Mouse (Mus musculus): Measurements from ENCODE around the gene Dok7. TPM values are rescaled to one million over a fixed set of nuclear protein-coding genes. Genes with fewer than 3 reads are reported as not detected.

Gene Dok7
- polyA plus RNA-seq, 1 experiment, result not detected

DNA sequence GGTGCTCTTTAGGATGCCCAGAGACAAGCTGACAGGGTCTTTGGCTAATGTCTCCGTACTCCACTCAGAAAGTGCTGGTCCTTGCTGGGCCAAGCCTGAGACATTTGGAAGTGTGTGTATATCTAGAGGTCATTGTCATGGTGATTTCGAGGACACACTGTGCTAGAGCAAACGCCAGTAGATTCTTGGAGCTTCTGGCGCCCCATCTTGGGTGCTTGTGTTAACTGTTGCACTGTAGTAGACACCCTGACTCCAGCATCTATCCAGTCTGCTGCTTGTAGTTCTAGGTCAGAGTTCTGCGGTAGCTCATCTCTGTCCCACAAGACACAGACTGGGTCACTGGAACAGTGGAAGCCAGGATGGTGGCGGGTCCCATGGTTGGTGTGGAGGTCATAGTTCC lies 15.3 kb downstream of the Dok7 start:
- H3K4me1 ChIP-seq (ENCODE audit: control insufficient read depth), result no peaks in the 10 kb centered on the region
- H3K4me3 ChIP-seq (replicated peaks), result no peak overlapping the region
- no peaks in the 10 kb centered on the region for H3K9me3 ChIP-seq (ENCODE audit: control insufficient read depth, low read length)
- no peaks in the 10 kb centered on the region; the same call in 1 of the 2 replicates for H3K27me3 ChIP-seq (ENCODE audit: control insufficient read depth)
- TF ChIP-seq GATA1 (IDR thresholded peaks at IDR 0.05; ENCODE audit: low read length) (no peak), TAL1 (IDR thresholded peaks at IDR 0.05; ENCODE audit: low read length) (no peak)
- no peaks in the 10 kb centered on the region for H3K36me3 ChIP-seq (ENCODE audit: control insufficient read depth)

- no peaks in the 10 kb centered on the region for H3K9me3 ChIP-seq (ENCODE audit: control insufficient read depth, low read length)
- H3K36me3 ChIP-seq (ENCODE audit: control insufficient read depth), result no peaks in the 10 kb centered on the region
- no peaks in the 10 kb centered on the region for H3K4me1 ChIP-seq (ENCODE audit: control insufficient read depth)
- H3K27me3 ChIP-seq (ENCODE audit: control insufficient read depth), result no peaks in the 10 kb centered on the region; the same call in none of the 2 replicates
- no peak overlapping the region for H3K4me3 ChIP-seq (replicated peaks)
- TF ChIP-seq TAL1 (IDR thresholded peaks at IDR 0.05; ENCODE audit: low read length) (no peak), GATA1 (IDR thresholded peaks at IDR 0.05; ENCODE audit: low read length) (no peak)
Measured at GRCm38 (mm10) chr5:35073235-35073634, 16.7 kb downstream of the Dok7 start.

GRCm38 (mm10) chr5:35073992-35074391 lies 17.4 kb downstream of the Dok7 start:
- Histone ChIP-seq H3K9me3 (ENCODE audit: control insufficient read depth, low read length) (no peaks in the 10 kb centered on the region), H3K36me3 (ENCODE audit: control insufficient read depth) (no peaks in the 10 kb centered on the region), H3K4me3 (replicated peaks) (no peak overlapping the region), H3K27me3 (ENCODE audit: control insufficient read depth) (peaks cover 5% of the 10 kb centered on the region), H3K4me1 (ENCODE audit: control insufficient read depth) (no peaks in the 10 kb centered on the region)
- TF ChIP-seq TAL1 (IDR thresholded peaks at IDR 0.05; ENCODE audit: low read length) (no peak), GATA1 (IDR thresholded peaks at IDR 0.05; ENCODE audit: low read length) (no peak)

DNA sequence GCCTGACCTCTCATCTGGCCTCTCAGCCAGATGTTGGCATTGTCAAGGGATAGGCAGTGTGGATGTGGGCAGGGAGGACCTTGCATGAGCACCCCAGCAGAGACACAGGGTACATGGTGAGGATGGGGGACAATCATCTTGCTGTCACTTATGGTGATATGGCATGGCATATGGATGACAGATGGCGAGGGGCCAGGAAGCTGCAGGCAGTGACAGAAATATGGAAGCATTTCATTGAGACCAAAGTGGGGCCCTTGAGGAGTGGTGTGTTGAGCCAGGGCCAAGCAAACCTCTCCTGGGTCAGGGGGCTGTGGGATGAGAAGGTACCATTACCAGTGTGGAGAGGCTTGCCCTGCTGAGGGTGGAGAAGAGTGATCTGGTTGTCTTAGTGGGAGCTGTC lies 19.8 kb downstream of the Dok7 start:
- Histone ChIP-seq H3K36me3 (ENCODE audit: control insufficient read depth) (no peaks in the 10 kb centered on the region), H3K27me3 (ENCODE audit: control insufficient read depth) (peaks cover 14% of the 10 kb centered on the region), H3K9me3 (ENCODE audit: control insufficient read depth, low read length) (no peaks in the 10 kb centered on the region), H3K4me1 (ENCODE audit: control insufficient read depth) (no peaks in the 10 kb centered on the region), H3K4me3 (replicated peaks) (no peak overlapping the region)
- TF ChIP-seq GATA1 (IDR thresholded peaks at IDR 0.05; ENCODE audit: low read length), result no peak
- TF ChIP-seq TAL1 (IDR thresholded peaks at IDR 0.05; ENCODE audit: low read length), result no peak

DNA sequence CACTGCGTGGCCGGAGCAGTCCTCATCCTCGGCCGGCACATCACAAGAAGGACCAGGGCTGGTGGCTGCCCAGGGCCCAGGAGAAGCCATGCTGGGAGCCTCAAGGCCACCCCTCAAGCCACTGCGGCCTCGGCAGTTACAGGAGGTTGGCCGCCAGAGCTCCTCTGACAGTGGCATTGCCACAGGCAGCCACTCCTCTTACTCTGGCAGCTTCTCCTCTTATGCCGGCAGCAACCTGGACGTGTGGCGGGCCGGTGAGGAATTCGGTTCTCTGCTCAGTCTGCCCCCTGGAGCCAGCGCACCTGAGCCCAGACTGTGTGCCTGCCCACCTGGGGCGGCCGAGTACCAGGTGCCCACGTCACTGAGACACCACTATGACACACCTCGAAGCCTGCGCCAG lies 22.5 kb downstream of the Dok7 start:
- no peak overlapping the region for H3K4me3 ChIP-seq (replicated peaks)
- H3K36me3 ChIP-seq (ENCODE audit: control insufficient read depth), result no peaks in the 10 kb centered on the region
- H3K9me3 ChIP-seq (ENCODE audit: control insufficient read depth, low read length), result no peaks in the 10 kb centered on the region
- H3K4me1 ChIP-seq (ENCODE audit: control insufficient read depth), result no peaks in the 10 kb centered on the region
- H3K27me3 ChIP-seq (ENCODE audit: control insufficient read depth), result peaks cover 14% of the 10 kb centered on the region
- TF ChIP-seq TAL1 (IDR thresholded peaks at IDR 0.05; ENCODE audit: low read length), result no peak
- no peak for TF ChIP-seq GATA1 (IDR thresholded peaks at IDR 0.05; ENCODE audit: low read length)

DNA sequence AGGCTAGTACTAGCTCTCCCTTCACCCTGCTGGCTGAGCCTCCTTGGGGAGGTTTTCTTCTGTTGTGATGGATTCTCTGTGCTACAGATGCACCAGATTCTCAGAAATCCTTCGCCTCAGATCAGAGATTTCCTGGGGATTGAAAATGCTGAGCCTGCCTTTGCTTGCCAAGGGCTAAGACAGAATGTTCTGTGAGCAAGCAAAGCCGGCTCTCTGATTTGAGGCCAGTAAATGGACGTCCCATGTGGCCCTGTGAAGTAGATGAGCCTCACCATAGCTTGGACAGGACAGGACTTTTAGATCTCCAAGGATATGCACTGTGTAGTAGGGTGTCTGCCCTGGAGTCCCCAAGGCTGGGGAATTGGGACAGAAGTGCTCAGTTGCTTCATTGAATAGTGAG lies 28.3 kb downstream of the Dok7 start:
- Histone ChIP-seq H3K27me3 (ENCODE audit: control insufficient read depth) (peaks cover under 1% of the 10 kb centered on the region; the same call in 1 of the 2 replicates), H3K36me3 (ENCODE audit: control insufficient read depth) (peaks cover 3% of the 10 kb centered on the region), H3K9me3 (ENCODE audit: control insufficient read depth, low read length) (no peaks in the 10 kb centered on the region), H3K4me1 (ENCODE audit: control insufficient read depth) (peaks cover 7% of the 10 kb centered on the region), H3K4me3 (replicated peaks) (no peak overlapping the region)
- TF ChIP-seq GATA1 (IDR thresholded peaks at IDR 0.05; ENCODE audit: low read length), result no peak
- no peak for TF ChIP-seq TAL1 (IDR thresholded peaks at IDR 0.05; ENCODE audit: low read length)

DNA sequence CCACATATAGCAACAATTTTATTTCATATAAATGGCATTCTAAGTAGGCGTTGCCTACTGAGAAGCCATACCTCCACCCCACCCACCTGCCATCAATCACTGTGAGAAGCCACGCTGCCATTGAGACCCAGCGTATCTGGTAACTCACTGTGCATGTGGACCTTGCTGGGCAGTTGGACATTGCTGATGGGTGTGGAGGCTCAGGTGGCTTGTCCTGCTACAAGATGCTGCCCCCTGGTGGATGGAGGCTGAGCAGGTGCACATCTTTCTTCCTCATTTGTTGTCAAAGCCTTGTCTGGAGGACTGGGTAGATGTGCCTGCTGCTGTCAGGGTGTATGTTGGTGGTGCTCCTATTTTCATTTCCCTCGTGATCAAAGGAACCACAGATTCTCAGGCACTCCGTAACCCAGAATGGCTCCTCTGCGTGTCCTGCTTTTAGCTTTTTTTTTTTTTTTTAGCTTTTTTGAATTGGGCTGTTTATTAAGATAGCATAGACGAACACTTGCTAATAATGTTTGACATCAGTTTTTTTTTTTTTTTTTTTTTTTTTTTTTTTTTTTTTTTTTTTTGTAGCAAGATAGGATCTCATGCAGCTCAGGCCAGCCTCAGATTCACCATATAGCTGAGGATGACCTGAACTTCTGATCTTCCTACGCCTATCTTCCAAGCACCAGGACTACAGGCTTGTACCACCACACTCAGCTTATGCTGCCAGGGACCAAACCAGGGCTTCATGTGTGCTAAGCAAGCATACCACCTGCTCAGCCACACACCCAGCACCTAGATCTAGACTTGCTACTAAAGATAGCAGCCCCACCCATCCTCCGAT lies 32.4 kb downstream of the Dok7 start:
- Histone ChIP-seq H3K36me3 (ENCODE audit: control insufficient read depth) (peaks cover 37% of the 10 kb centered on the region), H3K9me3 (ENCODE audit: control insufficient read depth, low read length) (no peaks in the 10 kb centered on the region), H3K4me1 (ENCODE audit: control insufficient read depth) (peaks cover 7% of the 10 kb centered on the region), H3K27me3 (ENCODE audit: control insufficient read depth) (no peaks in the 10 kb centered on the region), H3K4me3 (replicated peaks) (no peak overlapping the region)
- TF ChIP-seq GATA1 (IDR thresholded peaks at IDR 0.05; ENCODE audit: low read length) (no peak), TAL1 (IDR thresholded peaks at IDR 0.05; ENCODE audit: low read length) (no peak)

- H3K9me3 ChIP-seq (ENCODE audit: control insufficient read depth, low read length), result no peaks in the 10 kb centered on the region
- H3K4me3 ChIP-seq (replicated peaks), result no peak overlapping the region
- peaks cover 41% of the 10 kb centered on the region for H3K36me3 ChIP-seq (ENCODE audit: control insufficient read depth)
- peaks cover 7% of the 10 kb centered on the region for H3K4me1 ChIP-seq (ENCODE audit: control insufficient read depth)
- no peaks in the 10 kb centered on the region for H3K27me3 ChIP-seq (ENCODE audit: control insufficient read depth)
- TF ChIP-seq GATA1 (IDR thresholded peaks at IDR 0.05; ENCODE audit: low read length) (no peak), TAL1 (IDR thresholded peaks at IDR 0.05; ENCODE audit: low read length) (no peak)
Measured at GRCm38 (mm10) chr5:35089614-35089963, 33.0 kb downstream of the Dok7 start.

DNA sequence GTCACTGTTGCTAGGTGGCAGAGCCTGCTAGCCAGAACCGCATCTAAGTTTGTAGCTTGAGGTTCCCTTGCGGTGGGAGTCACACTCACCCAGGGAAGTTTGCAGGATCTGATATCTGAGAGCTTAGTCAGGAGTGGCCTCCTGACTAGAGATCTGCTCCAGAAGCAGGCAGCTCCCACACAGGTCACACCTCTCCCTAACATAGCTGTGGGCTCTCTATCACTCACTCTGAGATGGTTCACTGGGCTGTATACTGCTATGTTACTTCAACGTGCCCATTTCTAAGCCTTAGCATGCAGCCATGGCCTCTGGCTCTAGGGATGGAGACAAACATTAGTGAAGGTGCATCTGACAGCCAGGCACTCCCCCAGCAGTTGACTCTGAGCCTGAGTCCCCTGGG lies 35.1 kb downstream of the Dok7 start:
- H3K36me3 ChIP-seq (ENCODE audit: control insufficient read depth), result peaks cover 62% of the 10 kb centered on the region
- TF ChIP-seq TAL1 (IDR thresholded peaks at IDR 0.05; ENCODE audit: low read length) (no peak), GATA1 (IDR thresholded peaks at IDR 0.05; ENCODE audit: low read length) (no peak)

More for the DNA sequence above, 35.1 kb downstream of the Dok7 start:
- peaks cover 7% of the 10 kb centered on the region for H3K4me1 ChIP-seq (ENCODE audit: control insufficient read depth)
- H3K9me3 ChIP-seq (ENCODE audit: control insufficient read depth, low read length), result no peaks in the 10 kb centered on the region
- H3K27me3 ChIP-seq (ENCODE audit: control insufficient read depth), result no peaks in the 10 kb centered on the region
- H3K4me3 ChIP-seq (replicated peaks), result no peak overlapping the region

All from erythroblast, embryonic 14.5 days (primary cell).